In genomic region chr4:120066841-120067591, GRCm38 (mm10) we compare ENCODE assay signal across 16 mouse cellular contexts. TPM values are rescaled to one million over a fixed set of nuclear protein-coding genes. Genes with fewer than 3 reads are reported as not detected.
DNase-seq lines count a peak whose midpoint lies in the region; ATAC-seq and TF ChIP-seq lines count a peak whose summit lies in the region.
"Had no signal": no experiment of that assay in that cellular context is flagged by ENCODE, and none has a peak within 500 bp of the region (broad histone marks: within the 10 kb centered on the region; RNA-seq: fewer than 3 reads in every experiment).

No protein-coding gene starts in this region.

- no peaks in the 10 kb centered on the region for H3K9me3 ChIP-seq in kidney, embryonic 15.5 days (replicated peaks)
- no peaks in the 10 kb centered on the region for H3K9me3 ChIP-seq in intestine, postnatal 0 days (ENCODE audit: control insufficient read depth)
- H3K9me3 ChIP-seq: embryonic facial prominence, embryonic 10.5 days; limb, embryonic 13.5 days had no signal

- H3K4me2 ChIP-seq in kidney, embryonic 15.5 days = no peak overlapping the region
- H3K4me2 ChIP-seq in intestine, postnatal 0 days (replicated peaks; ENCODE audit: low read depth) = no peak overlapping the region
- H3K4me2 ChIP-seq: limb, embryonic 13.5 days; lung, embryonic 14.5 days had no signal

- H3K4me3 ChIP-seq in kidney, embryonic 15.5 days (replicated peaks) = no peak overlapping the region
- no peak overlapping the region for H3K4me3 ChIP-seq in intestine, postnatal 0 days (ENCODE audit: low read depth, low read length)
- H3K4me3 ChIP-seq: embryonic facial prominence, embryonic 10.5 days; limb, embryonic 13.5 days had no signal

- H3K27me3 ChIP-seq in kidney, embryonic 15.5 days = no peaks in the 10 kb centered on the region
- no peaks in the 10 kb centered on the region for H3K27me3 ChIP-seq in intestine, postnatal 0 days (replicated peaks; ENCODE audit: control insufficient read depth, insufficient read depth, low read length)
- H3K27me3 ChIP-seq: limb, embryonic 13.5 days had no signal

- H3K9ac ChIP-seq in kidney, embryonic 15.5 days = no peak overlapping the region
- no peak overlapping the region for H3K9ac ChIP-seq in intestine, postnatal 0 days (ENCODE audit: low read depth, low read length)
- H3K9ac ChIP-seq: limb, embryonic 13.5 days; lung, embryonic 14.5 days had no signal

- no peaks in the 10 kb centered on the region for H3K36me3 ChIP-seq in kidney, embryonic 15.5 days
- H3K36me3 ChIP-seq in intestine, postnatal 0 days (ENCODE audit: control insufficient read depth, insufficient read depth) = no peaks in the 10 kb centered on the region
- H3K36me3 ChIP-seq: embryonic facial prominence, embryonic 10.5 days; limb, embryonic 13.5 days had no signal

- no peak for TF ChIP-seq CTCF in intestine, postnatal 0 days (IDR thresholded peaks at IDR 0.05; ENCODE audit: low read depth)

- H3K4me1 ChIP-seq in kidney, embryonic 15.5 days = peaks cover 7% of the 10 kb centered on the region; the same call in 1 of the 2 replicates
- peaks cover 9% of the 10 kb centered on the region; the same call in 1 of the 2 replicates for H3K4me1 ChIP-seq in intestine, postnatal 0 days (replicated peaks; ENCODE audit: control insufficient read depth, insufficient read depth, low read length)
- H3K4me1 ChIP-seq: limb, embryonic 13.5 days had no signal

- H3K27ac ChIP-seq in kidney, embryonic 15.5 days = no peak overlapping the region
- H3K27ac ChIP-seq in intestine, postnatal 0 days (ENCODE audit: low read depth, low read length) = no peak overlapping the region
- H3K27ac ChIP-seq: embryonic facial prominence, embryonic 10.5 days; limb, embryonic 13.5 days had no signal

- DNase-seq in adrenal gland, postnatal 14 days = peak; percentile 36
- DNase-seq in adrenal gland, postnatal 25 days = no peak
- DNase-seq in kidney, postnatal 14 days = peak; percentile 21
- peak; percentile 65 for DNase-seq in brain, adult 2 months (ENCODE audit: low read depth, low spot score)
- peak; percentile 19 for DNase-seq in neural tube, embryonic 10.5 days (ENCODE audit: extremely low spot score, low spot score)
- DNase-seq: gastrocnemius, postnatal 36 days; lung, embryonic 14.5 days; right cerebral cortex, postnatal 4 days had no signal

- ATAC-seq in kidney, embryonic 15.5 days (replicated peaks; ENCODE audit: low FRiP score) = no peak
- ATAC-seq in intestine, postnatal 0 days = no peak
- no peak for ATAC-seq in granulocyte monocyte progenitor cell, adult 5-6 weeks (replicated peaks; ENCODE audit: poor library complexity, severe bottlenecking)
- ATAC-seq: forebrain, embryonic 14.5 days had no signal

- 69% methylated on average over 9 of the region's 9 CpGs for WGBS in kidney, embryonic 15.5 days
- 72% methylated on average over 9 of the region's 9 CpGs for WGBS in intestine, postnatal 0 days

RNA-seq across cellular contexts. Expression of gene AL607142.1, which starts 2.2 kb away (rescaled TPM):
- not detected in 2 replicates for total RNA-seq in adrenal gland, postnatal 14 days (2021)
- not detected in 2 replicates for total RNA-seq in adrenal gland, postnatal 25 days (2021)
- polyA plus RNA-seq in kidney, embryonic 15.5 days (2015; fragmentation: Nextera tagmentation; extraction: Ambion mirVana) = not detected in 2 replicates
- not detected in 2 replicates for polyA plus RNA-seq in intestine, postnatal 0 days (2015; fragmentation: Nextera tagmentation; extraction: Ambion mirVana)
- total RNA-seq in granulocyte monocyte progenitor cell, adult 5-6 weeks (2014; fragmentation: Nextera tagmentation) = not detected in 2 replicates
- not detected in 2 replicates for total RNA-seq in granulocyte monocyte progenitor cell, adult 5-6 weeks (2017)
- total RNA-seq: gastrocnemius, postnatal 36 days; layer of hippocampus, adult 18-20 months; megakaryocyte-erythroid progenitor cell, adult 5-6 weeks had no signal
- polyA plus RNA-seq: embryonic facial prominence, embryonic 10.5 days; forebrain, embryonic 14.5 days; limb, embryonic 13.5 days; lung, embryonic 14.5 days had no signal
